Mouse (Mus musculus): Measurements from ENCODE around the gene Arhgap44. TPM values are rescaled to one million over a fixed set of nuclear protein-coding genes. Genes with fewer than 3 reads are reported as not detected.

The Arhgap44 gene
- polyA plus RNA-seq (2014; fragmentation: Illumina TruSeq; extraction: RNeasy Lipid Tissue Mini Kit (QIAGEN cat#74804); ENCODE audit: low read depth, low replicate concordance), result 0.95 TPM

DNA sequence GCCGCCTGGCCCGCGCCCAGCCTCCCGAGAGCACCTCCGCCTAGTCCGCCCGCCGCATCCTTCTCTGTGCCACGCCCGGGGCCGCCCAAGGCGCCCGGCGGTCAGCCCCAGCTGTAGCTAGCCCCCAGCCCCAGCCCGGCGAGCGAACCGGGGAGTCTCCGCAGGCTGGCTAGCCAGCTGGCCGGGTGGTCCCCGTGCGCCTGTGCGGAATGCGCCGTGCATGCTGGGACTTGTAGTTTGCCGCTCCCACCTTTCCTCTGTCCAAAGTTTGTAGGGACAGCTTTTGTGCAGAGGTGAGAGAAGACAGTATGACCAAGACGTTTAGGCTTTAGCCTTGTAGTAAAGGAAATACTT lies at the start of gene Arhgap44:
Arhgap44 (minus strand) TSS at position 195 of the 354 bp plus-strand sequence.

DNA sequence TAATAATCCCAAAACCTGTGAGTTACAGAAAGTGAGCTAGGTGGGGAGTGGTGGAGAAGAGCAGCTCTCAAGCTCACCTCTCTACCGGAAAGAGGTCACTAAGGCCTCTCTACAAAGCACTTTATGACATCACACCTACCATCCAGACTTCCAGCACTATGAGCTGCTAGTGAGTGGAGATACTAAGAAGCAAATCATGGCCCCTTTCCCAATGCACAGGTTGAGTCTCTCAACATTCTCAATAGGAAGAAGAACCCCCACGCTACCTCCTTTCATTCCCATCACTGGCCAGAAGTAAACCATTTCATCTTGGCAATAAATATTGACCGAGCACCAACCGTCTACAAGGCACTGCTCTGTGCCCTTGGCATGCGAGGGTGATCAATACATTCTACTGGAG lies 3.0 kb downstream of the Arhgap44 start, which contains the start of gene 1700086D15Rik:
1700086D15Rik (minus strand) TSS at position 101 of the 400 bp plus-strand sequence.

DNA sequence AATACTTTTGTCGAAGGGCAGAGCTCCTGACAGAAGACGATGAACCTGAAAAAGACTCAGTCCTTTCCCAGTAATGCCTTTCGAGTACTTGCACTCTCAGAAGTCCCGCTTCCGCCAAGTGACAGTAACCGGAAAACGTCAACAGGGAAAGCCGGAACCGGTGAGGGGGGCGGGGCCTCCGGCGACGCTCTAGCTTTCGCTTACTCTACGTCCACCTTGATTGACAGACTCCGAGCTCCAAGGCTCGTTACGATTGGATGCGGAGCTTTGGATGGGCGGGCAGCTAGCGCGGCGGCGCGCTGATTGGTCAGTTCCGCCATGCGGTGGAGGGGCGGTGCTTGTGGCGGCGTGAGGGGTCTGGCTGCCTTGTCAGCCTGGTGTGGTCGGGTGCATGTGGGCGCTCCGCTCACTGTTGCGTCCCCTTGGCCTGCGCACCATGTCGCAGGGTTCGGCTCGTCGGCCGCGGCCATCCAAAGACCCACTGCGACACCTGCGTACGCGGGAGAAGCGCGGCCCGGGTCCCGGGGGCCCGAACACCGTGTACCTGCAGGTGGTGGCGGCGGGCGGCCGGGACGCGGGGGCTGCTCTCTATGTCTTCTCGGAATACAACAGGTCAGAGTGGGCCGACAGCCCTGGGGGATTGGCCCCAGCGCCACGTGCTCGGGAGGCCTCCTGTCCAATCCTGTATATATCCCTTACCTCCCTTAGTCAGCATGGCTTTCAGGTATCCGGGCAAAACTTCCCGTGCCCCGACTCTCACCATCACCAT lies 183.9 kb downstream of the Arhgap44 start, which contains the start of gene Elac2:
Elac2 (plus strand) TSS at position 319 of the 769 bp plus-strand sequence.

Other genes starting within 250 kb of the Arhgap44 start
- 3.0 TPM for gene Elac2, start 183.9 kb downstream of the Arhgap44 start, polyA plus RNA-seq (2014; fragmentation: Illumina TruSeq; extraction: RNeasy Lipid Tissue Mini Kit (QIAGEN cat#74804); ENCODE audit: low read depth, low replicate concordance)
- gene 1700086D15Rik, start 3.1 kb downstream of the Arhgap44 start, polyA plus RNA-seq (2014; fragmentation: Illumina TruSeq; extraction: RNeasy Lipid Tissue Mini Kit (QIAGEN cat#74804); ENCODE audit: low read depth, low replicate concordance), result not detected
- gene Myocd, start 107.0 kb upstream of the Arhgap44 start, polyA plus RNA-seq (2014; fragmentation: Illumina TruSeq; extraction: RNeasy Lipid Tissue Mini Kit (QIAGEN cat#74804); ENCODE audit: low read depth, low replicate concordance), result 9.0 TPM